In genomic region chr2:147454362-147455257, GRCm38 (mm10) we compare ENCODE assay signal across 9 mouse cellular contexts.
DNase-seq lines count a peak whose midpoint lies in the region; ATAC-seq and TF ChIP-seq lines count a peak whose summit lies in the region.
"Had no signal": no experiment of that assay in that cellular context is flagged by ENCODE, and none has a peak within 500 bp of the region (broad histone marks: within the 10 kb centered on the region; RNA-seq: fewer than 3 reads in every experiment).

No protein-coding gene starts in this region.

- ATAC-seq in forebrain, postnatal 0 days: peak; percentile 89
- ATAC-seq in neural tube, embryonic 11.5 days (ENCODE audit: insufficient read depth, low FRiP score, low TSS enrichment): peak; percentile 85
- no peak for ATAC-seq in heart, embryonic 11.5 days (replicated peaks; ENCODE audit: insufficient number of reproducible peaks, low FRiP score, low TSS enrichment)

- DNase-seq in forebrain, postnatal 0 days: peak; percentile 42
- DNase-seq in left cerebral cortex, postnatal 4 days: peak; percentile 43
- peak; percentile 64 for DNase-seq in neural tube, embryonic 11.5 days (ENCODE audit: low spot score)
- DNase-seq in adrenal gland, adult 2 months: no peak
- no peak for DNase-seq in adrenal gland, postnatal 4 days (ENCODE audit: low spot score in 2 of 2)
- DNase-seq in spleen, postnatal 4 days (ENCODE audit: low spot score in 2 of 2): no peak

- H3K4me1 ChIP-seq in cortical plate, adult 2 months (ENCODE audit: control insufficient read depth, insufficient read depth, low read length): no peaks in the 10 kb centered on the region
- H3K4me1 ChIP-seq in forebrain, postnatal 0 days (ENCODE audit: insufficient read depth): no peaks in the 10 kb centered on the region
- no peaks in the 10 kb centered on the region for H3K4me1 ChIP-seq in neural tube, embryonic 11.5 days (ENCODE audit: control insufficient read depth, insufficient read depth, low read length)
- H3K4me1 ChIP-seq in heart, embryonic 11.5 days (ENCODE audit: control insufficient read depth, insufficient read depth, low read length): no peaks in the 10 kb centered on the region

- no peaks in the 10 kb centered on the region for H3K9me3 ChIP-seq in forebrain, postnatal 0 days (ENCODE audit: low read length)
- H3K9me3 ChIP-seq in neural tube, embryonic 11.5 days (ENCODE audit: control insufficient read depth, low read length): no peaks in the 10 kb centered on the region
- no peaks in the 10 kb centered on the region for H3K9me3 ChIP-seq in heart, embryonic 11.5 days (replicated peaks; ENCODE audit: control insufficient read depth, low read length)

- peak overlapping the region; percentile 30 for H3K4me2 ChIP-seq in forebrain, postnatal 0 days (ENCODE audit: low read depth)
- peak overlapping the region; percentile 19 for H3K4me2 ChIP-seq in neural tube, embryonic 11.5 days (ENCODE audit: low read depth)
- H3K4me2 ChIP-seq in heart, embryonic 11.5 days: no peak overlapping the region

- intact Hi-C loops in left cerebral cortex, postnatal 4 days (cut with DNase I): no loop called here

- H3K4me3 ChIP-seq in cortical plate, adult 2 months (ENCODE audit: insufficient read depth, low read length): peak overlapping the region; percentile 17; the same call in 1 of the 2 replicates
- H3K4me3 ChIP-seq in forebrain, postnatal 0 days (ENCODE audit: low read depth, low read length): no peak overlapping the region; the same call in 1 of the 2 replicates
- H3K4me3 ChIP-seq in neural tube, embryonic 11.5 days (ENCODE audit: low read depth, low read length): no peak overlapping the region
- no peak overlapping the region for H3K4me3 ChIP-seq in heart, embryonic 11.5 days (ENCODE audit: low read depth, low read length)

- TF ChIP-seq POLR2A in cortical plate, adult 2 months (IDR thresholded peaks at IDR 0.05; ENCODE audit: extremely low read depth, insufficient read depth, low read length): no peak

- H3K9ac ChIP-seq in forebrain, postnatal 0 days: peak overlapping the region; percentile 22; the same call in 1 of the 2 replicates
- H3K9ac ChIP-seq in neural tube, embryonic 11.5 days (ENCODE audit: low read length): 0 out of 2 replicates have a peak overlapping the region, but pooled peaks have one; percentile 4
- no peak overlapping the region for H3K9ac ChIP-seq in heart, embryonic 11.5 days (ENCODE audit: low read depth, low read length)

- 47% methylated on average over 18 of the region's 18 CpGs for WGBS in forebrain, postnatal 0 days
- WGBS in neural tube, embryonic 11.5 days: 48% methylated on average over 18 of the region's 18 CpGs
- WGBS in heart, embryonic 11.5 days (ENCODE audit: insufficient replicate concordance): 60% methylated on average over 18 of the region's 18 CpGs

- no peaks in the 10 kb centered on the region for H3K36me3 ChIP-seq in forebrain, postnatal 0 days (ENCODE audit: insufficient read depth)
- H3K36me3 ChIP-seq in neural tube, embryonic 11.5 days (ENCODE audit: control insufficient read depth, insufficient read depth, low read length): no peaks in the 10 kb centered on the region
- H3K36me3 ChIP-seq in heart, embryonic 11.5 days (ENCODE audit: control insufficient read depth, insufficient read depth, low read length): no peaks in the 10 kb centered on the region

- no peak for TF ChIP-seq CTCF in cortical plate, adult 2 months (IDR thresholded peaks at IDR 0.05; ENCODE audit: extremely low read depth, insufficient read depth, low read length)
- TF ChIP-seq CTCF in forebrain, postnatal 0 days (IDR thresholded peaks at IDR 0.05; ENCODE audit: low read depth): no peak

- H3K27ac ChIP-seq in cortical plate, adult 2 months (ENCODE audit: insufficient read depth, low read length): no peak overlapping the region
- H3K27ac ChIP-seq in forebrain, postnatal 0 days (ENCODE audit: low read depth, low read length): peak overlapping the region; percentile 45
- no peak overlapping the region for H3K27ac ChIP-seq in neural tube, embryonic 11.5 days (ENCODE audit: low read depth, low read length)
- no peak overlapping the region for H3K27ac ChIP-seq in heart, embryonic 11.5 days (ENCODE audit: low read depth, low read length)
- H3K27ac ChIP-seq: kidney, postnatal 0 days had no signal

- H3K27me3 ChIP-seq in forebrain, postnatal 0 days (ENCODE audit: insufficient read depth, low read length): no peaks in the 10 kb centered on the region
- no peaks in the 10 kb centered on the region for H3K27me3 ChIP-seq in neural tube, embryonic 11.5 days (ENCODE audit: control insufficient read depth, insufficient read depth, low read length)
- no peaks in the 10 kb centered on the region for H3K27me3 ChIP-seq in heart, embryonic 11.5 days (ENCODE audit: control insufficient read depth, insufficient read depth, low read length)

Comparison
In these comparisons a context has a peak if more than half of its experiments do, and no peak if none do; other contexts are left out.
1. DNase-seq: peak in forebrain, postnatal 0 days (single experiment), left cerebral cortex, postnatal 4 days (single experiment) and neural tube, embryonic 11.5 days (single experiment); none in adrenal gland, adult 2 months (single experiment), adrenal gland, postnatal 4 days (0 of 2) and spleen, postnatal 4 days (0 of 2).